Mouse (Mus musculus) intestine, embryonic 16.5 days (tissue): ENCODE results near the gene Ubl4a. TPM values are rescaled to one million over a fixed set of nuclear protein-coding genes. Genes with fewer than 3 reads are reported as not detected.
"Not testable (repeated sequence)": the region's sequence is repeated elsewhere in the genome, so short reads cannot be mapped to it uniquely, and the experiment has no call there.

ENCODE experiments used
- ATAC-seq: fragments of 200-750 bp; cut with Nextera tagmentation; 2 replicates; pipeline ENCODE4 v1.8.0; 2017; ENCODE audit warnings: moderate TSS enrichment, moderate library complexity
- H3K27ac ChIP-seq: fragments of 300-500 bp; sonication (generic); 2 replicates; pipeline ENCODE4 v1.5.1; 2014; ENCODE audit warnings: mild to moderate bottlenecking, low read length
- H3K27me3 ChIP-seq: fragments of 300-500 bp; sonication (generic); replicated peaks from 2 replicates; pipeline ENCODE4 v1.6.1; 2014; ENCODE audit warnings: low read length, control low read depth, mixed read lengths; ENCODE audit not compliant: control insufficient read depth, insufficient read depth
- H3K36me3 ChIP-seq: fragments of 300-500 bp; sonication (generic); 2 replicates; pipeline ENCODE4 v1.6.1; 2014; ENCODE audit warnings: low read length, control low read depth; ENCODE audit not compliant: control insufficient read depth, insufficient read depth
- H3K4me1 ChIP-seq: fragments of 300-500 bp; sonication (generic); 2 replicates; pipeline ENCODE4 v1.6.1; 2014; ENCODE audit warnings: low read length, control low read depth, mixed read lengths; ENCODE audit not compliant: control insufficient read depth, insufficient read depth
- H3K4me2 ChIP-seq: fragments of 300-500 bp; sonication (generic); 2 replicates; pipeline ENCODE4 v1.6.1; 2014; ENCODE audit warnings: low read depth, low read length, control low read depth
- H3K4me3 ChIP-seq: fragments of 300-500 bp; sonication (generic); 2 replicates; pipeline ENCODE4 v1.5.1; 2014; ENCODE audit warnings: mild to moderate bottlenecking, low read length
- H3K9ac ChIP-seq: fragments of 300-500 bp; sonication (generic); 2 replicates; pipeline ENCODE4 v1.6.1; 2014; ENCODE audit warnings: low read depth, low read length
- H3K9me3 ChIP-seq: fragments of 300-500 bp; sonication (generic); 2 replicates; pipeline ENCODE4 v1.6.1; 2016; ENCODE audit warnings: low read length, control low read depth; ENCODE audit not compliant: control insufficient read depth
- WGBS: fragments of 180-500 bp; shearing (Covaris S2); extraction: QIAGEN DNeasy Blood & Tissue Kit; methylation state at CpG from one replicate; pipeline ENCODE4 v1.1.7; 2014; 5-methylcytosine and 5-hydroxymethylcytosine counted together
- polyA plus RNA-seq: library from polyadenylated mRNA; unstranded; fragments of >200 nt; fragmentation: Nextera tagmentation; extraction: Ambion mirVana; gene quantifications from 2 replicates; pipeline ENCODE4 v1.2.1, GENCODE M21; 2015

Ubl4a gene
- polyA plus RNA-seq, 1 experiment from 2014 or later, result 67.7 TPM

GRCm38 (mm10) chrX:74359171-74359570 lies 13.8 kb downstream of the Ubl4a start:
- Histone ChIP-seq H3K4me2 (no peak overlapping the region), H3K4me3 (no peak overlapping the region), H3K4me1 (no peaks in the 10 kb centered on the region), H3K36me3 (no peaks in the 10 kb centered on the region), H3K9ac (no peak overlapping the region), H3K27me3 (no peaks in the 10 kb centered on the region), H3K27ac (no peak overlapping the region), H3K9me3 (no peaks in the 10 kb centered on the region)
- no peak for ATAC-seq
- 32% methylated on average over 11 of the region's 11 CpGs for WGBS

- H3K9ac ChIP-seq, H3K4me2 ChIP-seq, H3K4me3 ChIP-seq, H3K27ac ChIP-seq, H3K4me1 ChIP-seq, ATAC-seq, H3K27me3 ChIP-seq, H3K36me3 ChIP-seq, H3K9me3 ChIP-seq: not testable (repeated sequence)
- 78% methylated on average over 3 of the region's 3 CpGs for WGBS
Measured at GRCm38 (mm10) chrX:74357069-74357468, 15.9 kb downstream of the Ubl4a start.

DNA sequence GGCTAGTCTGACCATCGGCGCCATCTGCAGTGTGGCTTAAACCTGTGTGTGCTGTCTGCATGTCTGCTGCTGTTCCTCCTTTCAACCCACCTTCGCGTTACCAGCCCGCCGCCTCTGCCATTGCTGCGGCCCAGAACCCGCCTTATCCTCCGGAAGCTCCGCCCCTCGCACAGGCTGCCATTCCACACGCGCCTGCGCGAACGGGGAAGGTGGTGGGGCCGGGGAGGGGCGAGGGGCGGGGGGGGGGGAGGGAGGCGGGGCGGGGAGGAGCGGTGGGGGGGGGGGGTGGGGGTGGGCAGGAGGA lies 19.6 kb downstream of the Ubl4a start, which contains the start of gene Lage3:
TSS of gene Lage3 (minus strand) at position 152 of the 304 bp plus-strand sequence.
- Histone ChIP-seq H3K4me1 (no peaks in the 10 kb centered on the region), H3K9ac (peak within 1 kb of the TSS; percentile 60), H3K9me3 (no peaks in the 10 kb centered on the region), H3K36me3 (no peaks in the 10 kb centered on the region), H3K4me2 (peak within 1 kb of the TSS; percentile 53), H3K27ac (no peak within 1 kb of the TSS; the same call in 1 of the 2 replicates), H3K27me3 (no peaks in the 10 kb centered on the region), H3K4me3 (peak within 1 kb of the TSS; percentile 54)
- ATAC-seq, result peak; percentile 87
- 10% methylated on average over 14 of the region's 22 CpGs for WGBS

GRCm38 (mm10) chrX:74352645-74353466 lies 20.2 kb downstream of the Ubl4a start:
- no peaks in the 10 kb centered on the region for H3K36me3 ChIP-seq
- no peak overlapping the region; the same call in 1 of the 2 replicates for H3K27ac ChIP-seq
- H3K4me1 ChIP-seq, result no peaks in the 10 kb centered on the region
- H3K4me2 ChIP-seq, result peak overlapping the region; percentile 53
- ATAC-seq, result peak; percentile 63
- H3K9ac ChIP-seq, result peak overlapping the region; percentile 60
- no peaks in the 10 kb centered on the region for H3K9me3 ChIP-seq
- WGBS, result 21% methylated on average over 13 of the region's 13 CpGs
- H3K4me3 ChIP-seq, result peak overlapping the region; percentile 54
- H3K27me3 ChIP-seq, result no peaks in the 10 kb centered on the region

- 45% methylated on average over 2 of the region's 2 CpGs for WGBS
- peaks cover 12% of the 10 kb centered on the region for H3K4me1 ChIP-seq
- H3K4me2 ChIP-seq, result peak overlapping the region; percentile 61; the same call in 1 of the 2 replicates
- H3K9me3 ChIP-seq, result no peaks in the 10 kb centered on the region
- no peak overlapping the region for H3K4me3 ChIP-seq
- ATAC-seq, result no peak
- no peak overlapping the region for H3K27ac ChIP-seq
- H3K36me3 ChIP-seq, result no peaks in the 10 kb centered on the region
- no peaks in the 10 kb centered on the region for H3K27me3 ChIP-seq
- no peak overlapping the region for H3K9ac ChIP-seq
Measured at GRCm38 (mm10) chrX:74330166-74330930, 42.7 kb downstream of the Ubl4a start.

DNA sequence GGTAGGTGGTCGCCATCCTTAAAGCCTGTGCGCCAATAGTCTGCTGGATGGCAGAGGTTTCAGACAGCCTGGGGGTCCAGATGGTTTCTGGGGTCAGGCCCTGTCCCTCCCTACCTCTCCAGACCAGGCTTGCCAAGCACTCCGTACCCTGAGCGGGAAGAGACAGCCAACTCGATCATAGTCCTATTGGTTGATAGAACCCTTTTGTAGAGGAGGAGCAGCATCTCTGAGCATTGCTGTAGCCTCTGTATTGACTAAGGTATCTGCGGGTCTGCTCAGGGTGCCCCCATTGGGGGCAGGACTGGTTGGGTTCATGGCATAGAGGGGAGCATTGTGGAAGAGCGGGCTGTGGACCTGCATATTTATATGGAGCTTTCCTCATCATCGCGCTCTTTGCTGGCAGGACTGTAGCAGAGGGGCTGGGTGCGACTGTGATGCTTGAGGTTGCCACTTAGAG lies 43.8 kb downstream of the Ubl4a start:
- H3K9ac ChIP-seq, result peak overlapping the region; percentile 71
- no peaks in the 10 kb centered on the region for H3K9me3 ChIP-seq
- ATAC-seq, result no peak; the same call in 1 of the 2 replicates
- no peak overlapping the region for H3K27ac ChIP-seq
- 23% methylated on average over 10 of the region's 10 CpGs for WGBS
- H3K4me1 ChIP-seq, result peaks cover 12% of the 10 kb centered on the region
- H3K27me3 ChIP-seq, result no peaks in the 10 kb centered on the region
- H3K36me3 ChIP-seq, result no peaks in the 10 kb centered on the region
- H3K4me3 ChIP-seq, result peak overlapping the region; percentile 51
- H3K4me2 ChIP-seq, result peak overlapping the region; percentile 61

- Histone ChIP-seq H3K9ac (peak within 1 kb of the TSS; percentile 71), H3K4me1 (peaks cover 12% of the 10 kb centered on the region), H3K27me3 (no peaks in the 10 kb centered on the region), H3K4me2 (peak within 1 kb of the TSS; percentile 61), H3K27ac (peak within 1 kb of the TSS; percentile 68), H3K36me3 (no peaks in the 10 kb centered on the region), H3K4me3 (peak within 1 kb of the TSS; percentile 51), H3K9me3 (no peaks in the 10 kb centered on the region)
- WGBS, result 24% methylated on average over 29 of the region's 30 CpGs
- peak; percentile 98 for ATAC-seq
Measured at GRCm38 (mm10) chrX:74328725-74329161, 44.3 kb downstream of the Ubl4a start, which contains the start of gene Plxna3. TSS of gene Plxna3 (plus strand) at chrX:74329066.
